Mouse (Mus musculus) gastrocnemius, postnatal 36 days (tissue): ENCODE data around the gene Rbbp7. TPM values are rescaled to one million over a fixed set of nuclear protein-coding genes. Genes with fewer than 3 reads are reported as not detected.

Source experiments
- DNase-seq, 2 experiments: peaks; one replicate each; pipeline ENCODE4 v3.0.0; 2022
- intact Hi-C: fragments of 180-260 bp; cut with DNase I; formaldehyde crosslinking; loops from one replicate; pipeline ENCODE4 v1.15.1; 2025
- long read RNA-seq, 2 experiments: library from polyadenylated mRNA; stranded (forward); transcript quantifications; one replicate each; pipeline ENCODE4 v2.0.0; 2021
- total RNA-seq, 2 experiments: library from RNA; stranded (reverse); gene quantifications; 2 replicates each; pipeline ENCODE4 v1.2.3; 2021

The Rbbp7 gene
- 10 to 100 TPM; 73.8 to 88.7 TPM for total RNA-seq
- long read RNA-seq, experiment 1, transcript Rbbp7-201 (12 exons, 2,244 nt): major isoform, 115 of 129 reads
- long read RNA-seq, experiment 1, partial matches to known transcripts: 4 of 129 reads
- long read RNA-seq, experiment 1, other reads (novel, unspliced or antisense): 9 of 129 reads
- long read RNA-seq, experiment 2, transcript Rbbp7-201 (12 exons, 2,244 nt): major isoform, 134 of 147 reads
- long read RNA-seq, experiment 2, partial matches to known transcripts: 5 of 147 reads
- long read RNA-seq, experiment 2, other reads (novel, unspliced or antisense): 6 of 147 reads

DNA sequence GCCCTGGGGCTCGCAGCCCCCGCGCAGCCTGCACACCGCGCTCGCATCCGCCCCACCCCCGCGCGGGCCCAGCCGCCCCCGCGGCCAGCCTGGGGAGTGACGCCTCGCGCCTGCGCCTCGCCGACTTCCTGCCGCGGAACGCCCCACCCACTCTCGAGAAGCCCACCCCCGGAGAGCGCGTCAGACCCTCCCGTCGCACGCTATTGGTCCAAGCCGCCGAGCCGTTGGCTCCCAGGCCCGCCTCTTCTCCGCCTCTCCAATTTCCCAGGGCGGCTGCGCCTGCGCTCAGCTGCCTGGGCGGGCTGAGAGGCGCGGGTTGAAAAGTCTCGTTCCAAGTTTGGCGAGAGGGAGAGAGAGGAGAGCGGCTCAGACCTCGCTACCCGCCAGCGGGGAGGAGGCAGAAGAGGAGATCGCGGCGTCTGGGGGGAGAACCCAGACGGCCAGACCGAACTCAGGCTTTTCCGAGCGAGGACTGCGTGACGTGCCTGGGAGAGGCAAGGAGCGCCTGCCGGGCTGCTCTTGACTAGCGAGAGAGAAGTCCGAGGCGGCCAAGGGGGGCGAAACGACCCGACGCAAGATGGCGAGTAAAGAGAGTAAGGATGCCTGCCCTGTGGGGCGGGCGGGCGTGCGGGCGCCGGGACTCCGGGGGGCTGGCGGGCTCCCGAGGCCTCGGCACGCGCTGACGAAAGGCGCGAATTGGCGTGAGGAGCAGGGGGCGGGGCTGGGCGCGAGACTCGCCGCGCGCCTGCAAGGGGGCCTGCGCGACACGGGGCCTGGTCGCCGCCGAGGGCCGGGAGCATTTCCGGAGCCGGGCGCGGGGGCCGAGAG lies at the start of gene Rbbp7:
Gene Rbbp7 (plus strand): TSS at position 288 of the 828 bp plus-strand sequence.
- intact Hi-C loops: no loop called here
- peak; percentile 82 to 89 for DNase-seq

DNA sequence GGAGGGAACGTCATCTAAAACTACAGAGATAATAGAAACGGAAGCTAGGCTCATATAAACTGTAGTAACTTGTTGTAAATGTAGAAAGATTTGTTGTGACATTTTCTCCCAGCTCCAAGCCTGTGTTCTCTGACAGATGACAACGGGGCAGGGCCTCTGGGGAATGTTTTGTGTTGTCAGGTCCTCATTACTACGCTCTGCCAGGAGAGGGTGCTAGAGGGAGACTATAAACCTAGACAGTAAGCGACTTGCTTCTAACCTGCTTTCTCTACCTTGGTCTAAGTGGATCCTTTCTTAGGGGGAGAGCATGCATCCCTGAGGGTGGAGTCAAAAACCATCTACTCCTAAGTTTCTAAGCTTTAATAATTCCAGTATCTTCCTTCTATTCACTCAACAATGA lies 42.4 kb upstream of the Rbbp7 start:
- peak in 1 of 2 experiments; percentile 13 for DNase-seq
- intact Hi-C loops: no loop called here

DNA sequence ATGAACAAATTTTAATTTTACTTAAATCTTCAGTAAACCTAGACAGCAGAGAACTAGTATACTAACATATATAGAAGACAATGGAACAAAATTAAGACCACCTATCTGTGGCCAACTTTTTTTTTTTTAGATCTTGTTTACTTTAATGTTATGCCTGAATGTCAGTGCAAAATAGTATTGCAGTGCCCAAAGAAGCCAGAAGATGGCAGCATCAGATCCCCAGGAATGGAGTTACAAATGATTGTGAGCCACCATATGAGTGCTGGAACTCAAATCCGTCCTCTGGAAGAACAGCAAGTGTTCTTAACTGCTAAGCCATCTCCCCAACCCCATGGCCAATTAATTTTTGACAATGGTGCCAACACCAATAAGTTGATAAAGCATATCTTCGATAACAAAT lies 40.6 kb upstream of the Rbbp7 start:
- DNase-seq: no peak

DNA sequence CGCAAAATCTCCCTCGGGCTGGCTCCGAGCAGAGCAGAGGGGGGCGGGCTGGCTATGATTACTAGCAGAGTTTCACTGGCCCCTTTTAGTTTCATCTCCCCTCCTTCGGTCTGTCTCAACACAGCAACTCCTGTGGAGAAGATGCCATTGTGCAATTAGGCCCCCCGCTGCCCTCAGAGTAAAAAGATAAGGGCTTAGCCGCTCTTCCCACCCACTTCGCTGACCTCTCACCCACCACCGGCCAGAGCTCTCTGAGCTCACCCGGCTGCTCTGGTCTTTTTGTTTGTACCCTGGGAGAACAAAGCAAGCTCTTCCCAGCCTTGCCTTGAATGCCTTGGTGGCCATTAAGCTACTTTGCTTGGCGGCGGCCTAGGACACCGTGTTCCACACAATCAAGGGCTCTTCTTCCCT lies 32.8 kb upstream of the Rbbp7 start:
- no peak for DNase-seq
- intact Hi-C loops: no loop called here

More for the DNA sequence above, 40.6 kb upstream of the Rbbp7 start:
- intact Hi-C loops: loop anchor here (2.0 kb wide), 1 partner anchor 83 kb away; no protein-coding TSS in a partner anchor

DNA sequence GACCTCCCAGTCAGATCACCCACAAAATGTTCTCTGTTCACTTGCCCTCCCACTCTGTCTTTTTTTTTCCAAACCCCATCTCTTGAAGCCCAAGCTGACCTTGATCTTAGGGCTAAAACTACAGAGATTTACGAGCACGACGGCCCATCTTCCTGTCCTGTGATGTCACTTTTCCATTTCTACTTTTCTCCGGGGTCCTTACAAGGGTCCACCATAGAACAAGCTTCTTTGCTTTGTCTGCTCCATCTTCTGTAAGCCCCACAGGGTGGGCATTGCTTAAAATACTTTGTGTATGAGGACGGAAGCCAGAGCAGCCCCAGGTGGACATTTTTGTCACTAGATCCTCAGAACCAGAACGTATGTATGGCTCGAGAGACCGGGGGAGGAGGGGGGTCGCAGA lies 32.4 kb upstream of the Rbbp7 start:
- intact Hi-C loops: no loop called here
- no peak for DNase-seq

DNA sequence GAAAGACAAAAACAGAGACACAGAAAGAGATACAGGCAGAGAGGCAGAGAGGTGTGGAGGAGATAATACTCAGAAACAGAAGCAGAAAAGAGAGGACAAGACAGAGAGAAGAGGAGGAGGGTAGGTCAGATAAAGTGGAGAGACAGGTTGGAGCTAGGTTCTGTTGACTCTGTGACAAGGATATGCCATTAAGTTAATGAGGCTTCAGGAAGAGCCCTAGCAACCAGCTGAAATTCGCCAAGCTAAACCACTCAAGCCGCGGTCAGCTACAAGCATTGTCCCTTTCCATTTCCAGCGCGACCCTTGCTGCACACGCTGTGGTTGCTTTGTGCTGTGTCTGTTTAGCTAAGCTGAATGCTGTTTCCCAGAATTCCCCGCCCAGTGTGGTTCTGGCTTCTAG lies 32.0 kb upstream of the Rbbp7 start:
- intact Hi-C loops: no loop called here
- no peak for DNase-seq

DNA sequence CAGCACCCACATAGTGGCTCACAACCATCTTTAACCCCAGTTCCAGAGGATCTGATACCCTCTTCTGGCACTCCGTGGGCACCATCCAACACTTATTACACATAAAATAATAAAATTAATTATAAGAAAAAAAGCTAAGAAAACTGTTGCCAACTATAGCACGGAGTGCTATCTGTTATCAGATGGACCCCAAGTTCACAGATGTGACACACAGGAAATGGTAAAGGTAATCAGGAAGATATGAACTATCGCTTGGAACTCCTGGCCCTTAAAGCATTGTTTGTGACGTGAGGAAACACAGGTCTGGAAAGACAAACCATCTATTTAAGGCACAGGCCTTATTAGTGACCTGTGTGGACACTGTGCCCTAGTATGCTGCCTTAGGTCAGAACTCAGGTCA lies 30.2 kb upstream of the Rbbp7 start:
- intact Hi-C loops: no loop called here
- no peak for DNase-seq

GRCm38 (mm10) chrX:162734997-162735929 lies 24.9 kb upstream of the Rbbp7 start:
- intact Hi-C loops: no loop called here
- peak; percentile 51 to 53 for DNase-seq

GRCm38 (mm10) chrX:162736140-162736659 lies 24.0 kb upstream of the Rbbp7 start:
- DNase-seq: no peak
- intact Hi-C loops: no loop called here

GRCm38 (mm10) chrX:162748696-162749420 lies 11.3 kb upstream of the Rbbp7 start:
- intact Hi-C loops: no loop called here
- DNase-seq: no peak

- intact Hi-C loops: no loop called here
- no peak for DNase-seq
These were observed 7.8 kb upstream of the Rbbp7 start for GRCm38 (mm10) chrX:162752418-162752817.

DNA sequence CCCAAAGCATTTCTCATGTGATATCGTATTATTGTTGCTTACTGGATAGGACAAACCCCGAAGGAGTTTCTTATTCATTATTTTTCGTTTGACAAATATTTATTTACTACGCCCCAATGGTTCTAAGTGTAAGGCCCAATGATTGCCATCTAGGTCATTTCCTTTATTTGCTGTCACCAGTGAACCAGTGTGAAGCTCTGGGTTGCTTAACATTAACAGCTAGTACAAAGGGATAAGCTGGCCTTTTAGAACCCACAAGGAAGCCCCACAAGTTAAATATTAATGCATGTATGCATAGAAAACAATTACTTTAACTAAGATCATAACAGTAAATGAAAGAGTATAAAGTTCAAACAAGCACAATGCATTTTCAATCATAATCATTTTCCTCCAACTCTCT lies 5.9 kb upstream of the Rbbp7 start:
- DNase-seq: no peak
- intact Hi-C loops: no loop called here

GRCm38 (mm10) chrX:162756058-162756457 lies 4.1 kb upstream of the Rbbp7 start:
- intact Hi-C loops: no loop called here
- DNase-seq: no peak

DNA sequence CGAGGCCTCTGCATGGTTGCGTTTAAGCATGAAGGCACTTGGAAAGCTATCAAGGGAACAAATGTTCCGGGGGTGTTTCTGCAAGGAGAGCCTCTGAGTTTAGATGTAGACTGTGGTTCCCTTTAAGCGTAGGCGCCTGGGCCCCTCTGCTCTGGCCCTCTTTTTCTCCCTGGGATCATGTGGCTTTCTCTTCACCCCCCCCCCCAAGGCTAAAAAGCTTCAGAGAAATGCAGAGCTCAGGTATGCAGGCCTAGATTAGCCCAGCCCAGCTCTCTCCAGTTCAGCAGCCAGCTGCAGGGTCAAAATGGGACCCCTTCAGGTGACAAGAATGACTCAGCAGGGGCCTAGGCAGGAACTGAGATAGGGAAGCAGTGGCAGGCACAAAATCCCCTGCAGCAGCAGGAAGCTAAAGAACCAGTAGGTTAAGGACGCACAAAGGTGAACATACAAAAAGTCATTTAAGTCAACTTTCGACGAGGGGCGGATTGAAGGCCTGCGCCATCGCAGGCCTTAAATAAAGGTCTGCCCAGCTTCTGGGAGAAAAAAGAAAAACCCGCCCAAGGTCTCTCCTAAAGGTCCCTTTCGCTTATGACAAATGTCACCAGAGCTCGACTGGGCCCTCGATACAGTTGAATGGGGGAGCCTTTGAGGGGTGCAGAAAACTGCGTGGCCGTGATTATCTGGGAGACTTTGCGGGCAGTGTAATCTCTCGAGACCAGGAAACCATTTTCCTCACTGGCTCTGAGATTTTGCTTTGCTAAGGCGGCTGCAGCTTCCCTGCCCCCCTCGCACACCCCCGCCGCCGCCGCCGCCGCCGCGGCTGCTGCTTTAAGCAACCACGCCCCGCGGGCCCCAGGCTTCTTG lies 719 bp upstream of the Rbbp7 start:
- DNase-seq: no peak
- intact Hi-C loops: no loop called here

GRCm38 (mm10) chrX:162760958-162761515 lies 835 bp downstream of the Rbbp7 start:
- peak in 1 of 2 experiments; percentile 6 for DNase-seq
- intact Hi-C loops: no loop called here

DNA sequence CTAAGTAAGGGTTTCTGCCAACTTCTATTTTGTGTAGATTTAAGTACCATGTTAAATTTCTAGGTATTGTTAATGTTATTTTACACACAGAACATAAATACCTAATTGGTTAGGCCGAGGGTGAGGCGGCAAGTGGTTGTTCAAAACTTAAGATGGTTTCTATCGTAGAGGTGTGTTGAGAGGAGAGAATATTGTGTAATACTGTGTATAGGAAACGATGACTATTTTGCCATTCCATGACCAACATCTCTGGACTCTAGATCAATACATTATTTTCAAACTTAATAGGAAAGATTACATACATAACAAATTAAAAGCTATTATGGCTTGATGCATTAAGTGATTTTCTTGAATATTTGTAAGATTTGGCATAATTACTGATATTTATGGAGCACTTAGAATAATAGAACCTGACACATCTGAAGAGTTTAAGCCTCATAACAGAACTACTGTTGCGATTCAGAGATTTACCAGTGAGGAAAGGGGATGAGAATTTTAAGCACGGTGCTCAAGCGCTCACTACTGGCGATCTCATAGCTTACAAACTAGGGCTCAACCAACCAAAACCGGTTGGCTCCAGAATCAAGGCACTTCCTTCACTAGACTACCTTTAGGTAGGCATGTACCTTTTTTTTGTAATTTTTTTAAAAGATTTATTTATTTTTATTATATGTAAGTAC lies 1.7 kb downstream of the Rbbp7 start:
- no peak for DNase-seq
- intact Hi-C loops: no loop called here

DNA sequence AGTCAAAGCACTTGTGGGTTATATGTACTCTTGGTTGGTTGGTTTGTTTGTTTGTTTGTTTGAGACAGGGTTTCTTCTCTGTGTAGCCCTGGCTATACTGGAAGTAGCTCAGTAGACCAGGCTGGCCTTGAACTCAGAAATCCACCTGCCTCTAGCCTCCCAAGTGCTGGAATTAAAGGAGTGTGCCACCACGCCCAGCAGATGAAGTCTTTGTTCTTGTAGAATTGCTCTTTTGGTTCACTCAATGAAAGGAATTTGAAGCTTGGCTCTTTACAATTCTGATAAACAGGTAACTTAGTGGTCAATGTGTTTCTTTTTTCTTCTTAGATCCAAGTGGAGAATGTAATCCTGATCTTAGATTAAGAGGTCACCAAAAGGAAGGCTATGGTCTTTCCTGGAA lies 10.5 kb downstream of the Rbbp7 start:
- intact Hi-C loops: no loop called here
- no peak for DNase-seq

DNA sequence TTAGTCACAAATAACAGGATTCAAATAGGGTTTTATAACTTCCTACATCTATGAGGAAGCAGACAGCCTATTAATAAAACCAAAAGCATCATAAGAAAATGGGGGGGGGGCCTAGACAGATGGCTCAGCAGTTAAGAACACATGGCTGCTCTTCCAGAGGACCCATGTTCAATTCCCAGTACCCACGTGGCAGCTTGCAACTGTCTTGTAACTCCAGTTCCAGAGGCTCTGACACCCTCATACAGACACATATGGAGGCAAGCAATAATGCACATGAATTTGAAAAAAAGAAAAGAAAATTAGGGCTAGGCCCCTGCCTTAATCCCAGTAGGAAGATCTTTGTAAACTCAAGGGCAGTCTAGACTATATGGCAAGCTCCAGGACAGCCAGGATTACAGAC lies 28.2 kb downstream of the Rbbp7 start:
- intact Hi-C loops: no loop called here
- no peak for DNase-seq
